Mouse (Mus musculus): ENCODE results near the gene Gmfb. TPM values are rescaled to one million over a fixed set of nuclear protein-coding genes. Genes with fewer than 3 reads are reported as not detected.
"Not testable (repeated sequence)": the region's sequence is repeated elsewhere in the genome, so short reads cannot be mapped to it uniquely, and the experiment has no call there.

The Gmfb gene
- total RNA-seq (2021) = 99.8 and 120 TPM in 2 replicates
- long read RNA-seq, full-length matches to known transcripts = 47 of 62 reads
- long read RNA-seq, partial matches to known transcripts = 4 of 62 reads
- long read RNA-seq, other reads (novel, unspliced or antisense) = 11 of 62 reads

DNA sequence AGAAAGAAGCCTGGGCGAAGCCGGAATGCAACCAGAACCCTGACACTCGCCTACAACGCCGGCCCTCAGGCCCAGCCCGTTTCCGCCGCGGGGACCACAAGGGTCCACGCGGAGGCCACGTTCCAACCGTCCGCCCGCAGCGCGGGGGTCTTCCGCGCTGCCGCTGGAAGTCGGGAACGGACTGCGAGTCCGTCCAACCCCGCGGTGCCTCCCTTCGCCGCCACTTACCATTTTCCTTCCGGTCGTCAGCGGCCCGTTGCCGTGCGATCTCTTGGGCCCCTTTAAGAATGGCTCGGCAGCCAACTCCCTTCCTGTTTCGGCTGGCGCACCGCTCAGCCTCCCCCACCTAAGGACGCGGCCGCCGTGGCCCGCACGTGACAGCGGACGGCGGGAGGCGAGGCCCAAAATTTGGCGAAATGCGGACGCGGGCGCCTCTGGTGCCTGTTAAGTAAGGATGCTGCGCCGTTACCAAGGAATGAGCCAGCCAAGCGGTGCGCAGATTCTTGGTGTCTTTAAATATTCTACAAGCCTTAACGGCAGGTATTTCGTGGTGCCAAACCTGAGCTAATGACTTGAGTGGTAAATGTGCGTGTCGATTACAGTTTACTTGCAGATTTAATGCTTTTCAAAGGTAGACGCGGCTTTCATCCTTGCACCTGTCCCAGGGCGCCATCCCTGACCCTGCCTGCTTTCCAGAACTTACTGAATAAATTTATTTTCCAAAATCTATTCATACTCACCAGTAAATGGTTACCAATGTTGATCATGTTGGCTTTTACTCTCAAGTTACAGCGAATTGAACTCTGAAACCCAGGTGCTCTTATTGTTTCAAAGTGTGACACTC is at the start of gene Gmfb:
Gene Gmfb (minus strand): TSS at position 370 of the 844 bp plus-strand sequence.
- DNase-seq = peak; percentile 97

DNA sequence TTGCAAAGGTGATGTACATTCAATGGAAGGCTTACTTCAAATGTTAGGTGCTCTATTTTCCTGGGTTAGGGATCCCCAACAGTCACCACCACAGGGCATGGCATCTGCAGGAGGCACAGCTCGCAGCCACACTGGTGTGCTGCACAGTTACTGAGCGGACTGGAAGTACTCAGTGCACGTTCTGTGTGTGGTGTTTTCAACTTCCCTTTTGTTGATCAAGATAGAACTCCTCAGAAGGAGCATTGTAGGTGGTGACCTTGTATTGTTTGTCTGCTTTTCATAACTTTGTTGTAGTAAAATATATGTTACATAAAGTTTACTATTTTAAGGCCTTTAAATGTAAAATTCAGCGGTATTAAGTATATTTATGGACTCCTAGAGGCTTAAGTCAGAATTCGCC is 40.9 kb upstream of the Gmfb start:
- no peak for DNase-seq

DNA sequence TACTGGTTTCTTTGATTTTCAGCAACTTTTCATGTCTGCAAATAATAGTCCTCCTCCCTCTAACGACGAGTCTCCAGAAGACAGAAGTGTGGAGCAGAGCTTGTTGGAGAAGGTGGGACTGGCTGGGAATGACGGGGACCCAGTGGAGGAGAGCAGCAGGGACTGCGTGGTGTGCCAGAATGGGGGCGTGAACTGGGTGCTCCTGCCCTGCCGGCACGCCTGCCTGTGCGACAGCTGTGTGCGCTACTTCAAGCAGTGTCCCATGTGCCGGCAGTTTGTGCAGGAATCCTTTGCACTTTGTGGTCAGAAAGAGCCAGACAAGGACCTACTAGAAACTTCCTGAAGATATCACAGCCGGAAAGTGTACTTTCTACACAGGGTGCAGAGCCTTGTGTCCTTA is 31.6 kb upstream of the Gmfb start:
- no peak for DNase-seq

DNA sequence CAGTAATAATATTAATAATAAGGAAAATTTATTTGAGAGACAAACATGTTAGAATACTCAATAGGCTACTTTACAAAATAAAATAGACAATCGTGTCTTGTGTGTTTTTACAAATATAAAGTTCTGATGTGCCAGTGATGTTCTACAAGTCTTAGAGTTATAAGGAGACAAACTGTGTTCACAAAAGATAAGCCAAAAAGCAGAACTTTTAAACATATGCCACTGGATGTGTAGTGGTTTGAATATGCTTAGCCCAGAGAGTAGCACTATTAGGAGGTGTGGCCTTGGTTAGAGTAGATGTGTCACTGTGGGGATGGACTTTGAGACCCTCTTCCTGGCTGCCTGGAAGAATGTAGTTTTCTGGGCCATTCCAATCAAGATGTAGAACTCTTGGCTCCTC is 27.7 kb upstream of the Gmfb start:
- DNase-seq = no peak

DNA sequence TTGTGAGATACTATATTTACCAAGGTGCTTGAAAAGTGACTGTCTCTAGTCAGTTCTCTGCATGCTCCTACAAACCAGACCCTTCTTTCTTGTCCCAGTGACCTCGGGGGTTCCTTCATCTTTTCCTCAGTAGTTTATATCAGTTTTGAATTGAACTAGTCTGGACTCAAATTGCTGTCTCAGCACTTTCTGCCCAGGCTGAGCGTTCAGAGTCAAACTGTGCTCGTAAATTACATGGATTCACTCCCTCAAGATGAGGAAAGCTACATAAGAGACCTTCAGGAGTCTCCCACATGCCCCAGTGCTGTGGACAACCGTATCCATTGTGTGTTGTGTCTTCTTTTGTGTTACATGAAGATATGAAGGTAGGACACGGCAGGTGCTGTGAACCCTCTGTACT is 26.7 kb upstream of the Gmfb start:
- no peak for DNase-seq

GRCm38 (mm10) chr14:46848063-46848590 is 26.1 kb upstream of the Gmfb start:
- no peak for DNase-seq

GRCm38 (mm10) chr14:46845706-46846105 is 23.7 kb upstream of the Gmfb start:
- no peak for DNase-seq

DNA sequence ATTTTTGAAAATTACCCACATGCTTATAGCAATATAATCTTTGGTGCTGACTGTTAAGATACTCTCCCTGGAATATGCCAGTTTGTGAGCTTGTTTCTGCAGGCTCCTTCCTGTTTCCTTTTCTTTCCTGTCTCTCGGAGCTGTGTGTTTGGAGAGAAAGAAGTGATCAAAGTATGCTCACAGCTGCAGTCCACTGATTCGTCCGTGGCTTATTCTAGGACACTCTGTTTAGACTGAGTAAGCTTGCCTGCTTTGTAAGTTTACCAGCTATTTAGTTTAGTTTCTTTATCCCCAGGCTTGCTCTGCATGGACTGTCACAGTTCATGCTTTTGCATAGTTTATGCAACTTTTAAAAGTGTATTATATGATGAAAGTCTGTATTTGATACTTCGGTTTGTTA is 17.3 kb upstream of the Gmfb start:
- DNase-seq = no peak

DNA sequence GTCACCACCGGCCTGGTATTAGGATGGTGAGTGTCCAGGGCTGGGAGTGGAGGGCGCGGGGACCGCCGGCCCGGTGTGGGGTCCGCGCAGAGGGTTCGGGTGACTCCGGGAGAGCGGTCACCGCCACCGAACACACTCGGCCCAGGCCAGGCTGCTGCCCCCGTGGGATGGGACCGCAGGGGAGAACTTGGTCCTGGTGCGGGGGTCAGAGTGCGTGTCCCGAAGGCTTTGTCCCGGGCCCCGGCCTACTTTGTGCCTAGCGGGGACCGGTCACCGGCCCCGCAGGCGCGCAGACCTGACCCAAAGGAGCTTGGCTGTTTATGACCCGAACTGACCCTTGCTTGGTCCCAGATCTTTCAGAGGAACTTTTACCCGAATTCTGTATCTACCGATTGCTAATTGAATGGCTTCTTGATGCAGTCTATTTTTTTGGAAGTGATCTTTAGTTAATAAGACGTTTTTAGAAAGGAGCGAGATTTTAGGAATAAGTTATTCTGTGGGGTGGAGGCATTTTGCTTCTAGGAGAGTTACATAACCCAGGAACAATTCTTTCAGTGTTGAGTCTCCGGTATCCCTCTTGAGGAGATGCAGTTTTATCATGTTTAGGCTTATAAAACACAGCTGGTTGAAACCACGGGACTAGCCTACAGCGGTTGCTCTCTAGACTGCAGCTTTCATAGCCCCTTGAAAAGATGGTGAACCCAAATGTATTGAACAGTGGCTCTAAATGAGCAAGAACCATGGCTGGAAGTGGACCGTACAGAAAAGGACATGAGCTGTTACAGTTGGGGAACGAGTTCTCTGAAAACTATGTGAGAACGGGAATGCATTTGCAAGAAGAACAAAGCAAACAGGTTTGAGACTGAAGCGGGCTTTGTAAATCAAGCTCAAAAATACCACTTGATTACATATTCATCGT is 10.6 kb upstream of the Gmfb start:
- DNase-seq = peak; percentile 43

GRCm38 (mm10) chr14:46831837-46832333 is 9.8 kb upstream of the Gmfb start, which contains the start of gene Cgrrf1:
Gene Cgrrf1 (plus strand): TSS chr14:46832125.
- DNase-seq = peak; percentile 96

DNA sequence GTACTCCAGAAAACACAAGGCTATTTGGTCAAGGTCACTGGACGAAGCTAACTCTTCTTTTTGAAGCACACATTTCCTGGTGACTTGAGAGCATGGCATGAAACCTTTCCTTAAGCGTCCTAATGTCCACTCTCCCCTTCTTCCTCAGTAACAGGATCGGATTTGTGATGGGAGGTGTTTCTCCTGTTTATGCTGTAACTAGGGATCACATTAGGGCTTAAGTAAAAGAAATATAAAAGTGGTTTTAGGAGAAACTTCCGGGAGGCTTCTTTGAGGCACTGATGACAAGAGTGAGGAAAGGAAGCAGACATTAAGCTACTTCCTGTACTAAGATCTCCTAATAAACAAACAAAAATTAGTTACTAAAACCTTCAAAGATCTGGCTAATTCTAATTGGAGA is 9.3 kb upstream of the Gmfb start:
- DNase-seq = no peak

DNA sequence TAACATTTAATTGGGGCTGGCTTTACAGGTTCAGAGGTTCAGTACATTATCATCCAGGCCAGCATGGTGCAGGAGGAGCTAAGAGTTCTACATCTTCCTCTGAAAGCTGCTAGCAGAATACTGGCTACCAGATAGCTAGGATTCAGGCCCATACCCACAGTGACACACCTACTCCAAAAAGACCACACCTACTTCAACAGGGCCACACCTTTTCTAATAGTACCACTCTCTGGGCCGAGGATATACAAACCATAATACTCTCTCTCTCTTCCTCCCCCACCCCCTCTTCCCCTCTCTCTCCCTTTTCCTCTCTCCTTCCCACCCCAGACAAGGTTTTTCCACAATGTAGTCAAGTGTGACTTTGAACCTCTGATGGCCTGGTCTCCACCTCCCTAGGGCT is 5.4 kb upstream of the Gmfb start:
- no peak for DNase-seq

- DNase-seq = no peak
These were observed 2.0 kb upstream of the Gmfb start for GRCm38 (mm10) chr14:46823996-46824395.

GRCm38 (mm10) chr14:46821271-46821872 is 670 bp downstream of the Gmfb start:
- no peak for DNase-seq

DNA sequence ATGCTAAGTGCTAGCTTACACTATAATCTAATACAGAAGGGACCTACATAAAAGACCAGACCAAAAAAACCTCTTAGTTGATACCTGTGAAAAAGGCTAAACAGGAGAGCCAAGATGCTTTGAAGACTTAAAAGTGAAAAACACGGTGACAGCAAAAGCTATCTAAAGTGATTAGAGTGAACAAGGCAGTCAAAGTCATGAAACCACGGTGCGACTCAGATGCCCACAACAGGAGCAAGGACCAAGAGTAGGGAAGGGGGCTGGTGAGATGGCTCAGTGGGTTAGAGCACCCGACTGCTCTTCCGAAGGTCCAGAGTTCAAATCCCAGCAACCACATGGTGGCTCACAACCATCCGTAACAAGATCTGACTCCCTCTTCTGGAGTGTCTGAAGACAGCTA is 2.1 kb downstream of the Gmfb start:
- DNase-seq = not testable (repeated sequence)

- DNase-seq = no peak
These were observed 3.3 kb downstream of the Gmfb start for GRCm38 (mm10) chr14:46818743-46819142.

DNA sequence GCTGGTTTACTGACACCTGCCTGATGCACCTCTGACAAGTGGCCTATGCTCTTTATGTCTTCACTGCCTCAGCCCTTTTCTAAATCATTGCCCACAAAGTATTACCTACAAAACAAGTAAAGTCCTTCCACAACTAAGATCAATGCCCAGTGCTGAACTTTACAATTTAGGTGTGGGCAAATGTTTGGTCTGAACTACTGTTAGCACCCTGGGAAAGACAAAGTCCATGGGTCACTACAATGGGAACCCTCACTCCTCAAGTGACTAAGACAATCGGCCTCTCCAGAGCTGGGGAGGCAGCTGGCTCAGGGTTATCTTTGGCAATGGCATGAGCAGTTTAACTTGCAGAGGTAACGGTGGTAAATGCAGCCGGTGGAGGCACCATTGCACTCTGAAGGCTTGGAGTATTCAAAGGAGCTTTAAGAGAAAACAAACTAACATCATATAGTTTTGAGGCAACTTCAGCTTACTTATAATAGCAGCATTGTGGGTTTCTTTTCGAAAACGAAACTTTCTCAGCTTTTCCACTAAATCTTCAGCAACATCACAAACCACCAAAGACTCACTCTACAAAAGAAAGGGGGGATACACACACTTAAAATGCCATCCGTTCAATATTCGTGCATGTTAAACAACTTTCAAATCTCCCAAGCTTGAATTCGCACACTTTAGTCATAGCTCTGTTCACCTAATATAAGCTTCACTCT is 5.0 kb downstream of the Gmfb start:
- no peak for DNase-seq

GRCm38 (mm10) chr14:46815640-46816039 is 6.4 kb downstream of the Gmfb start:
- no peak for DNase-seq

DNA sequence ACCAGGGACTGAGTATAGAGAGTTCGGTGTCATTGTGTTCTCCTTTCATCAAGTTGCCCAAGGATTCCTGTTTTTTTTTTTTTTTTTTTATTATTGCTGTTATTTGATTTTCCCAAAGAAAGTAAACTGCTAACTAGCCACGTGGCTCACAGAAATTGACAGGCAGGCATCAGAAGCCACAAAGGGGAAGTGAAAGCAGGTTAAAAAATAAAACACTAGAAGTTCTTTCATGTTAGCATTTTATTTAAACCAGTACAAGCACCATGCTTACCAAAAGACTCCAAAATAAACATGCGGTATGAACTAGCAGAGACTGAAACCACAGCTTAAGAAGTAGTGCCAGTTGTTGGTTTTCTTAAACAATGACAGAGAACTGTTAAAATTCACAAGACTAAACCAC is 14.1 kb downstream of the Gmfb start:
- no peak for DNase-seq

DNA sequence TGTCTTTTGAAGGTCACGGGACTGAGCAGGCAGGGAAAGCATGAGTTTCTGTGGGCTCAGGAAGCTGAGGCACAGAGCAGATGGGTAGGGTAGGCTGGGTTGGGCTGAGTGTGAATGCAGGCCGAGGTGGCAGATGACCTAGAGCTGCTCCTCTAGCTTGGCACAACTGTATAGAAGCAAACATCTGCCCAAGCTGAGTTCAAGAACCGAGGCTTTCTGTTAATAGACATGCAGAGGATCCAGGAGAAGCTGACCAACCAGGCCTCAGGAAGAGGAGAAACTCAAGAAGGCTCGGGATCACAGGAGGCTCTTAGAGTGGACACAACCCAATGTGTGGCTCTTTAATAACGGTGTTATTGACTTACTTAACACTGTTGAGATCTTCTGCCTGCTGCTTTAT is 15.9 kb downstream of the Gmfb start:
- DNase-seq = no peak

DNA sequence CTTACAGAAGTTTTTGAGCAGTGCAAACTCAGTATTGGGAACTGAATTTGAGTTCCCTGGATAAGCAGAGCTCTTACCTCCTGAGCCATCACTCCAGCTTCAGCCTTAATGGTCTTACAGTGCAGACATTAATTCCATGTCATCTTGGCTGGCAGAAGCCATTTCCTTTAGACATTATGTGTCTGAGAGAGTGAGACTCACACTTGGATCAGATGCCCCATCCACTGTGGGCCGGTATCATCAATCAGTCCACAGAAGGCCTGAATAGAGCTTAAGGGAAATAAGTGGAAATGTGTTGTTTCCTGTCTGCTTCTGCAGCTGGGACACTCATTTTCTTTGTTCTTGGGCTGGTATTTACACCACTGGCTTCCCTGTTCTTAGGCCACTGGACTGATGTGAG is 18.3 kb downstream of the Gmfb start:
- no peak for DNase-seq

Measured in adrenal gland, postnatal 25 days (tissue).